Mouse (Mus musculus): ENCODE data around the gene B3gat3. TPM values are rescaled to one million over a fixed set of nuclear protein-coding genes. Genes with fewer than 3 reads are reported as not detected.
A peak's percentile ranks its signal among the peaks of the same experiment; 100 is the strongest.

B3gat3 gene
- polyA plus RNA-seq, 1 experiment, result 40.8 TPM

GRCm38 (mm10) chr19:8927891-8928525, 7.8 kb downstream of the B3gat3 start:
- H3K4me3 ChIP-seq (ENCODE audit: insufficient read depth, low read length), result no peak overlapping the region
- no peak for TF ChIP-seq POLR2A (IDR thresholded peaks at IDR 0.05; ENCODE audit: borderline replicate concordance, low read depth, low read length)
- TF ChIP-seq CTCF (IDR thresholded peaks at IDR 0.05; ENCODE audit: low read depth, low read length), result no peak
- H3K27ac ChIP-seq (ENCODE audit: insufficient read depth, low read depth, low read length), result no peak overlapping the region
- H3K4me1 ChIP-seq (ENCODE audit: control insufficient read depth, insufficient read depth, low read length), result peaks cover 6% of the 10 kb centered on the region

GRCm38 (mm10) chr19:8928689-8929223, 8.6 kb downstream of the B3gat3 start:
- TF ChIP-seq CTCF (IDR thresholded peaks at IDR 0.05; ENCODE audit: low read depth, low read length) (no peak), POLR2A (IDR thresholded peaks at IDR 0.05; ENCODE audit: borderline replicate concordance, low read depth, low read length) (no peak)
- peaks cover 6% of the 10 kb centered on the region for H3K4me1 ChIP-seq (ENCODE audit: control insufficient read depth, insufficient read depth, low read length)
- H3K27ac ChIP-seq (ENCODE audit: insufficient read depth, low read depth, low read length), result no peak overlapping the region
- H3K4me3 ChIP-seq (ENCODE audit: insufficient read depth, low read length), result peak overlapping the region; percentile 79; the same call in 1 of the 2 replicates

- TF ChIP-seq POLR2A (IDR thresholded peaks at IDR 0.05; ENCODE audit: borderline replicate concordance, low read depth, low read length), result no peak
- TF ChIP-seq CTCF (IDR thresholded peaks at IDR 0.05; ENCODE audit: low read depth, low read length), result no peak; the same call in 1 of the 2 replicates
- peaks cover 6% of the 10 kb centered on the region for H3K4me1 ChIP-seq (ENCODE audit: control insufficient read depth, insufficient read depth, low read length)
- H3K27ac ChIP-seq (ENCODE audit: insufficient read depth, low read depth, low read length), result peak within 1 kb of the TSS; percentile 71
- peak within 1 kb of the TSS; percentile 79 for H3K4me3 ChIP-seq (ENCODE audit: insufficient read depth, low read length)
Measured at GRCm38 (mm10) chr19:8929224-8930088, 9.3 kb downstream of the B3gat3 start, which contains the start of the genes Rom1 and Eml3. Gene Rom1, minus strand, starts transcription at chr19:8929356. Gene Eml3, plus strand, starts transcription at chr19:8929552.

GRCm38 (mm10) chr19:8930117-8930516, 9.9 kb downstream of the B3gat3 start:
- TF ChIP-seq POLR2A (IDR thresholded peaks at IDR 0.05; ENCODE audit: borderline replicate concordance, low read depth, low read length) (no peak), CTCF (IDR thresholded peaks at IDR 0.05; ENCODE audit: low read depth, low read length) (no peak)
- peaks cover 6% of the 10 kb centered on the region for H3K4me1 ChIP-seq (ENCODE audit: control insufficient read depth, insufficient read depth, low read length)
- H3K27ac ChIP-seq (ENCODE audit: insufficient read depth, low read depth, low read length), result peak overlapping the region; percentile 71
- peak overlapping the region; percentile 79 for H3K4me3 ChIP-seq (ENCODE audit: insufficient read depth, low read length)

GRCm38 (mm10) chr19:8930771-8931170, 10.6 kb downstream of the B3gat3 start:
- H3K4me1 ChIP-seq (ENCODE audit: control insufficient read depth, insufficient read depth, low read length), result peaks cover 6% of the 10 kb centered on the region
- no peak overlapping the region for H3K27ac ChIP-seq (ENCODE audit: insufficient read depth, low read depth, low read length)
- H3K4me3 ChIP-seq (ENCODE audit: insufficient read depth, low read length), result peak overlapping the region; percentile 79
- TF ChIP-seq CTCF (IDR thresholded peaks at IDR 0.05; ENCODE audit: low read depth, low read length) (no peak), POLR2A (IDR thresholded peaks at IDR 0.05; ENCODE audit: borderline replicate concordance, low read depth, low read length) (no peak)

- Histone ChIP-seq H3K27ac (ENCODE audit: insufficient read depth, low read depth, low read length) (no peak overlapping the region), H3K4me1 (ENCODE audit: control insufficient read depth, insufficient read depth, low read length) (peaks cover 16% of the 10 kb centered on the region), H3K4me3 (ENCODE audit: insufficient read depth, low read length) (no peak overlapping the region)
- TF ChIP-seq POLR2A (IDR thresholded peaks at IDR 0.05; ENCODE audit: borderline replicate concordance, low read depth, low read length), result no peak
- no peak for TF ChIP-seq CTCF (IDR thresholded peaks at IDR 0.05; ENCODE audit: low read depth, low read length)
Measured at GRCm38 (mm10) chr19:8936736-8937135, 16.6 kb downstream of the B3gat3 start.

- TF ChIP-seq CTCF (IDR thresholded peaks at IDR 0.05; ENCODE audit: low read depth, low read length) (no peak), POLR2A (IDR thresholded peaks at IDR 0.05; ENCODE audit: borderline replicate concordance, low read depth, low read length) (no peak)
- Histone ChIP-seq H3K4me3 (ENCODE audit: insufficient read depth, low read length) (no peak overlapping the region), H3K4me1 (ENCODE audit: control insufficient read depth, insufficient read depth, low read length) (peaks cover 31% of the 10 kb centered on the region), H3K27ac (ENCODE audit: insufficient read depth, low read depth, low read length) (no peak overlapping the region)
Measured at GRCm38 (mm10) chr19:8940526-8941133, 20.5 kb downstream of the B3gat3 start.

- peak overlapping the region; percentile 20; the same call in 1 of the 2 replicates for H3K4me3 ChIP-seq (ENCODE audit: insufficient read depth, low read length)
- peaks cover 35% of the 10 kb centered on the region for H3K4me1 ChIP-seq (ENCODE audit: control insufficient read depth, insufficient read depth, low read length)
- H3K27ac ChIP-seq (ENCODE audit: insufficient read depth, low read depth, low read length), result no peak overlapping the region
- TF ChIP-seq CTCF (IDR thresholded peaks at IDR 0.05; ENCODE audit: low read depth, low read length) (0 out of 2 replicates have a peak, but pooled peaks have one; percentile 16), POLR2A (IDR thresholded peaks at IDR 0.05; ENCODE audit: borderline replicate concordance, low read depth, low read length) (no peak)
Measured at GRCm38 (mm10) chr19:8941136-8941514, 21.0 kb downstream of the B3gat3 start.

GRCm38 (mm10) chr19:8941515-8942217, 21.5 kb downstream of the B3gat3 start, which contains the start of gene Mta2:
Gene Mta2, plus strand, starts transcription at chr19:8941875.
- Histone ChIP-seq H3K4me1 (ENCODE audit: control insufficient read depth, insufficient read depth, low read length) (peaks cover 35% of the 10 kb centered on the region), H3K4me3 (ENCODE audit: insufficient read depth, low read length) (peak within 1 kb of the TSS; percentile 93), H3K27ac (ENCODE audit: insufficient read depth, low read depth, low read length) (peak within 1 kb of the TSS; percentile 84)
- TF ChIP-seq CTCF (IDR thresholded peaks at IDR 0.05; ENCODE audit: low read depth, low read length), result no peak
- TF ChIP-seq POLR2A (IDR thresholded peaks at IDR 0.05; ENCODE audit: borderline replicate concordance, low read depth, low read length), result no peak

Measured in bone marrow macrophage, adult 2 months (primary cell).